In the genomic region with DNA sequence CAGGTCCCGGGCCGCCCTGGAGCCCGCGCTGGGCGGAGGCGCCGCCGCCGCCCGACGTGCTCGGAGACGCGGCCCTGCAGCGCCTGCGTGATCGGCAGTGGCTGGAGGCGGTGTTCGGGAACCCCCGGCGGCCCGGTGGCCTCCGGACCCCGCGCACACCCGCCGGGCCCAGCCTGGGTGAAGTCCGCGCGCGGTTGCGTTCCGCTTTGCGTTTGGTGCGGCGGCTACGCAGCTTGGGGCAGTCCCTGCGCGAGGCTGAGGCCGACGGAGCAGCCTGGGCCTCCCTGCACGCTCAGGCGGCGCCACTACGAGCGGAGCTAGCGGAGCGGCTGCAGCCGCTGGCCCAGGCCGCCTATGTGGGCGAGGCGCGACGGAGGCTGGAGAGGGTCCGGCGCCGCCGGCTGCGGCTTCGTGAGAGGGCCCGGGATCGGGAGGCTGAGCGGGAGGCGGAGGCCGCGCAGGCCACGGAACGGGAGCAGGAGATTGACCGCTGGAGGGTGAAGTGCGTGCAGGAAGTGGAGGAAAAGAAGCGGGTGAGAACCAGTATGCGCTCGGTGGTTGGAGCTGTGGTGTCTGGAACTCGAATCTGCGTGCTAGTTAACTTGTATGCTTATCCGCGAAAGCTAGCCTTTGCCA, we compare ENCODE assay signal across 8 mouse cellular contexts. TPM values are rescaled to one million over a fixed set of nuclear protein-coding genes. Genes with fewer than 3 reads are reported as not detected.
DNase-seq lines count a peak whose midpoint lies in the region; ATAC-seq and TF ChIP-seq lines count a peak whose summit lies in the region.

No protein-coding gene starts in this region.

- H3K4me2 ChIP-seq in heart, embryonic 11.5 days, result peak overlapping the region; percentile 90
- peak overlapping the region; percentile 73 for H3K4me2 ChIP-seq in kidney, embryonic 14.5 days (replicated peaks; ENCODE audit: low read depth, low read length)
- peak overlapping the region; percentile 94 for H3K4me2 ChIP-seq in liver, embryonic 12.5 days
- peak overlapping the region; percentile 86 for H3K4me2 ChIP-seq in myocyte (ENCODE audit: low read depth)

- peak overlapping the region; percentile 60 for H3K4me3 ChIP-seq in C2C12 (ENCODE audit: insufficient read depth, poor library complexity, severe bottlenecking)
- H3K4me3 ChIP-seq in embryonic facial prominence, embryonic 10.5 days, result peak overlapping the region; percentile 100
- H3K4me3 ChIP-seq in heart, embryonic 11.5 days (ENCODE audit: low read depth, low read length), result peak overlapping the region; percentile 96
- peak overlapping the region; percentile 78 for H3K4me3 ChIP-seq in kidney, embryonic 14.5 days (ENCODE audit: low read length)
- peak overlapping the region; percentile 99 for H3K4me3 ChIP-seq in liver, embryonic 12.5 days
- H3K4me3 ChIP-seq in myocyte, result peak overlapping the region; percentile 41

- H3K27me3 ChIP-seq in C2C12 (ENCODE audit: control insufficient read depth, insufficient read depth, insufficient read length) (no peaks in the 10 kb centered on the region), myocyte (ENCODE audit: control insufficient read depth, insufficient read depth, insufficient read length) (no peaks in the 10 kb centered on the region)
- no peaks in the 10 kb centered on the region for H3K27me3 ChIP-seq in embryonic facial prominence, embryonic 10.5 days (replicated peaks; ENCODE audit: low read depth, poor library complexity, severe bottlenecking)
- H3K27me3 ChIP-seq in heart, embryonic 11.5 days (ENCODE audit: control insufficient read depth, insufficient read depth, low read length), result no peaks in the 10 kb centered on the region
- H3K27me3 ChIP-seq in kidney, embryonic 14.5 days (ENCODE audit: control insufficient read depth, insufficient read depth, low read length), result no peaks in the 10 kb centered on the region
- H3K27me3 ChIP-seq in liver, embryonic 12.5 days (replicated peaks), result no peaks in the 10 kb centered on the region; the same call in 1 of the 2 replicates

- no peak for TF ChIP-seq CTCF in C2C12 (IDR thresholded peaks at IDR 0.05; ENCODE audit: control insufficient read depth, insufficient read depth, insufficient read length)

- TF ChIP-seq POLR2A in myocyte (IDR thresholded peaks at IDR 0.05; ENCODE audit: insufficient read length, low read depth), result peak; percentile 47

- peak overlapping the region; percentile 97 for H3K9ac ChIP-seq in heart, embryonic 11.5 days (ENCODE audit: low read depth, low read length)
- peak overlapping the region; percentile 83 for H3K9ac ChIP-seq in kidney, embryonic 14.5 days (ENCODE audit: low read depth, low read length)
- H3K9ac ChIP-seq in liver, embryonic 12.5 days, result peak overlapping the region; percentile 98

- peak; percentile 67 for ATAC-seq in heart, embryonic 11.5 days (replicated peaks; ENCODE audit: insufficient number of reproducible peaks, low FRiP score, low TSS enrichment)
- ATAC-seq in kidney, embryonic 14.5 days (ENCODE audit: low FRiP score, low TSS enrichment), result peak; percentile 79
- ATAC-seq in liver, embryonic 12.5 days, result peak; percentile 85

- H3ac ChIP-seq in C2C12 (ENCODE audit: control insufficient read depth, insufficient read length, low read depth) (peak overlapping the region; percentile 88), myocyte (ENCODE audit: control insufficient read depth, insufficient read length) (peak overlapping the region; percentile 88)

- peaks cover 38% of the 10 kb centered on the region for H3K79me3 ChIP-seq in C2C12 (ENCODE audit: low read depth)

- H3K79me2 ChIP-seq in C2C12 (ENCODE audit: control insufficient read depth, insufficient read depth) (peaks cover 49% of the 10 kb centered on the region), myocyte (ENCODE audit: control insufficient read depth, insufficient read depth) (peaks cover 45% of the 10 kb centered on the region)

- H3K4me1 ChIP-seq in embryonic facial prominence, embryonic 10.5 days, result peaks cover 21% of the 10 kb centered on the region
- H3K4me1 ChIP-seq in heart, embryonic 11.5 days (ENCODE audit: control insufficient read depth, insufficient read depth, low read length), result peaks cover 8% of the 10 kb centered on the region
- H3K4me1 ChIP-seq in kidney, embryonic 14.5 days (ENCODE audit: control insufficient read depth, insufficient read depth, low read length), result peaks cover 14% of the 10 kb centered on the region
- H3K4me1 ChIP-seq in liver, embryonic 12.5 days, result peaks cover 33% of the 10 kb centered on the region

- peak overlapping the region; percentile 93 for H3K27ac ChIP-seq in embryonic facial prominence, embryonic 10.5 days (replicated peaks)
- peak overlapping the region; percentile 98 for H3K27ac ChIP-seq in heart, embryonic 11.5 days (ENCODE audit: low read depth, low read length)
- H3K27ac ChIP-seq in kidney, embryonic 14.5 days (ENCODE audit: low read depth, low read length), result peak overlapping the region; percentile 94
- peak overlapping the region; percentile 97 for H3K27ac ChIP-seq in liver, embryonic 12.5 days

- H3K36me3 ChIP-seq in C2C12 (ENCODE audit: control insufficient read depth, insufficient read depth), result no peaks in the 10 kb centered on the region
- no peaks in the 10 kb centered on the region for H3K36me3 ChIP-seq in embryonic facial prominence, embryonic 10.5 days (replicated peaks)
- no peaks in the 10 kb centered on the region for H3K36me3 ChIP-seq in heart, embryonic 11.5 days (ENCODE audit: control insufficient read depth, insufficient read depth, low read length)
- no peaks in the 10 kb centered on the region for H3K36me3 ChIP-seq in kidney, embryonic 14.5 days (ENCODE audit: control insufficient read depth, insufficient read depth, low read length)
- no peaks in the 10 kb centered on the region for H3K36me3 ChIP-seq in liver, embryonic 12.5 days
- no peaks in the 10 kb centered on the region for H3K36me3 ChIP-seq in myocyte (ENCODE audit: control insufficient read depth, insufficient read depth)

- peak; percentile 76 for DNase-seq in adrenal gland, postnatal 14 days
- peak; percentile 69 for DNase-seq in embryonic facial prominence, embryonic 10.5 days (ENCODE audit: low spot score)
- peak; percentile 55 to 83 for DNase-seq in spleen, postnatal 4 days (ENCODE audit: low spot score in 2 of 2)

- under 1% methylated on average over 77 of the region's 77 CpGs for WGBS in embryonic facial prominence, embryonic 10.5 days
- under 1% methylated on average over 77 of the region's 77 CpGs for WGBS in heart, embryonic 11.5 days (ENCODE audit: insufficient replicate concordance)
- WGBS in kidney, embryonic 14.5 days, result under 1% methylated on average over 72 of the region's 77 CpGs
- WGBS in liver, embryonic 12.5 days (ENCODE audit: insufficient replicate concordance), result under 1% methylated on average over 77 of the region's 77 CpGs

- 0 out of 2 replicates have a peak, but pooled peaks cover 4% of the 10 kb centered on the region for H3K9me3 ChIP-seq in embryonic facial prominence, embryonic 10.5 days
- no peaks in the 10 kb centered on the region for H3K9me3 ChIP-seq in heart, embryonic 11.5 days (replicated peaks; ENCODE audit: control insufficient read depth, low read length)
- H3K9me3 ChIP-seq in kidney, embryonic 14.5 days (ENCODE audit: control insufficient read depth, low read length), result peaks cover 4% of the 10 kb centered on the region; the same call in 1 of the 2 replicates
- H3K9me3 ChIP-seq in liver, embryonic 12.5 days (replicated peaks), result peaks cover 6% of the 10 kb centered on the region

RNA-seq across cellular contexts. Expression of a gene that starts 0.7 kb away (rescaled TPM):
- 9.7 TPM for polyA plus RNA-seq in C2C12 (2012; fragmentation: generic; extraction: Trizol)
- 15.0 and 18.8 TPM in 2 replicates for total RNA-seq in adrenal gland, postnatal 14 days (2021)
- polyA plus RNA-seq in embryonic facial prominence, embryonic 10.5 days (2016; fragmentation: Nextera tagmentation; extraction: Ambion mirVana), result 10.3 and 10.6 TPM in 2 replicates
- polyA plus RNA-seq in heart, embryonic 11.5 days (2014; fragmentation: Nextera tagmentation; extraction: Ambion mirVana), result 6.3 and 6.9 TPM in 2 replicates
- polyA plus RNA-seq in kidney, embryonic 14.5 days (2014; fragmentation: Nextera tagmentation; extraction: Ambion mirVana), result 15.0 and 15.2 TPM in 2 replicates
- polyA plus RNA-seq in liver, embryonic 12.5 days (2016; fragmentation: Nextera tagmentation; extraction: Ambion mirVana), result 9.8 and 10.9 TPM in 2 replicates
- polyA plus RNA-seq in myocyte (2012; fragmentation: generic; extraction: Trizol), result 8.2 TPM

RNA-seq across cellular contexts. Expression of a gene that starts 14.2 kb away (rescaled TPM):
- polyA plus RNA-seq in C2C12 (2012; fragmentation: generic; extraction: Trizol) (0.21 TPM), myocyte (2012; fragmentation: generic; extraction: Trizol) (0.16 TPM)
- total RNA-seq in adrenal gland, postnatal 14 days (2021), result 0.52 and 0.53 TPM in 2 replicates
- 0.38 and 0.66 TPM in 2 replicates for polyA plus RNA-seq in embryonic facial prominence, embryonic 10.5 days (2016; fragmentation: Nextera tagmentation; extraction: Ambion mirVana)
- polyA plus RNA-seq in heart, embryonic 11.5 days (2014; fragmentation: Nextera tagmentation; extraction: Ambion mirVana), result 0.23 and 0.73 TPM in 2 replicates
- polyA plus RNA-seq in kidney, embryonic 14.5 days (2014; fragmentation: Nextera tagmentation; extraction: Ambion mirVana), result 0.62 TPM in 1 of 2 replicates, not detected in the other
- polyA plus RNA-seq in liver, embryonic 12.5 days (2016; fragmentation: Nextera tagmentation; extraction: Ambion mirVana), result not detected in 2 replicates

RNA-seq across cellular contexts. Expression of a gene that starts 44.9 kb away (rescaled TPM):
- not detected for polyA plus RNA-seq in C2C12 (2012; fragmentation: generic; extraction: Trizol)
- total RNA-seq in adrenal gland, postnatal 14 days (2021), result 0.26 and 0.63 TPM in 2 replicates
- 1.0 and 1.2 TPM in 2 replicates for polyA plus RNA-seq in embryonic facial prominence, embryonic 10.5 days (2016; fragmentation: Nextera tagmentation; extraction: Ambion mirVana)
- 0.94 and 2.1 TPM in 2 replicates for polyA plus RNA-seq in heart, embryonic 11.5 days (2014; fragmentation: Nextera tagmentation; extraction: Ambion mirVana)
- 1.3 and 1.4 TPM in 2 replicates for polyA plus RNA-seq in kidney, embryonic 14.5 days (2014; fragmentation: Nextera tagmentation; extraction: Ambion mirVana)
- polyA plus RNA-seq in liver, embryonic 12.5 days (2016; fragmentation: Nextera tagmentation; extraction: Ambion mirVana), result 0.21 and 0.26 TPM in 2 replicates
- polyA plus RNA-seq in myocyte (2012; fragmentation: generic; extraction: Trizol), result 0.31 TPM

RNA-seq across cellular contexts. Expression of a gene that starts 51.7 kb away (rescaled TPM):
- 0.05 TPM for polyA plus RNA-seq in C2C12 (2012; fragmentation: generic; extraction: Trizol)
- total RNA-seq in adrenal gland, postnatal 14 days (2021), result 31.5 and 37.3 TPM in 2 replicates
- polyA plus RNA-seq in embryonic facial prominence, embryonic 10.5 days (2016; fragmentation: Nextera tagmentation; extraction: Ambion mirVana), result 7.6 and 8.3 TPM in 2 replicates
- 2.2 and 2.5 TPM in 2 replicates for polyA plus RNA-seq in heart, embryonic 11.5 days (2014; fragmentation: Nextera tagmentation; extraction: Ambion mirVana)
- 8.2 and 11.7 TPM in 2 replicates for polyA plus RNA-seq in kidney, embryonic 14.5 days (2014; fragmentation: Nextera tagmentation; extraction: Ambion mirVana)
- 0.35 and 0.45 TPM in 2 replicates for polyA plus RNA-seq in liver, embryonic 12.5 days (2016; fragmentation: Nextera tagmentation; extraction: Ambion mirVana)
- 0.11 TPM for polyA plus RNA-seq in myocyte (2012; fragmentation: generic; extraction: Trizol)

RNA-seq across cellular contexts. Expression of a gene that starts 52.5 kb away (rescaled TPM):
- 9.3 TPM for polyA plus RNA-seq in C2C12 (2012; fragmentation: generic; extraction: Trizol)
- total RNA-seq in adrenal gland, postnatal 14 days (2021), result 132 and 152 TPM in 2 replicates
- 48.3 and 50.9 TPM in 2 replicates for polyA plus RNA-seq in embryonic facial prominence, embryonic 10.5 days (2016; fragmentation: Nextera tagmentation; extraction: Ambion mirVana)
- polyA plus RNA-seq in heart, embryonic 11.5 days (2014; fragmentation: Nextera tagmentation; extraction: Ambion mirVana), result 42.9 and 50.6 TPM in 2 replicates
- 38.9 and 51.1 TPM in 2 replicates for polyA plus RNA-seq in kidney, embryonic 14.5 days (2014; fragmentation: Nextera tagmentation; extraction: Ambion mirVana)
- 34.9 and 36.8 TPM in 2 replicates for polyA plus RNA-seq in liver, embryonic 12.5 days (2016; fragmentation: Nextera tagmentation; extraction: Ambion mirVana)
- polyA plus RNA-seq in myocyte (2012; fragmentation: generic; extraction: Trizol), result 13.0 TPM

Comparison
In these comparisons a context has a peak if more than half of its experiments do, and no peak if none do; other contexts are left out.
1. Peak in every context shown above with its lines: DNase-seq, ATAC-seq, H3K4me3 ChIP-seq and H3K27ac ChIP-seq.
2. H3K4me3 ChIP-seq: peak in every context shown above with its lines; median percentile 100 in embryonic facial prominence, embryonic 10.5 days; 99 in liver, embryonic 12.5 days; 96 in heart, embryonic 11.5 days; 78 in kidney, embryonic 14.5 days; 60 in C2C12; 41 in myocyte.